Mouse (Mus musculus) retina, postnatal 1 day (tissue): ENCODE measurements around the gene Prkg1.
"Not testable (repeated sequence)": the region's sequence is repeated elsewhere in the genome, so short reads cannot be mapped to it uniquely, and the experiment has no call there.

ENCODE experiments used
- DNase-seq: peaks from one replicate; pipeline ENCODE4 v3.0.0-alpha.2; 2012

Prkg1 gene

DNA sequence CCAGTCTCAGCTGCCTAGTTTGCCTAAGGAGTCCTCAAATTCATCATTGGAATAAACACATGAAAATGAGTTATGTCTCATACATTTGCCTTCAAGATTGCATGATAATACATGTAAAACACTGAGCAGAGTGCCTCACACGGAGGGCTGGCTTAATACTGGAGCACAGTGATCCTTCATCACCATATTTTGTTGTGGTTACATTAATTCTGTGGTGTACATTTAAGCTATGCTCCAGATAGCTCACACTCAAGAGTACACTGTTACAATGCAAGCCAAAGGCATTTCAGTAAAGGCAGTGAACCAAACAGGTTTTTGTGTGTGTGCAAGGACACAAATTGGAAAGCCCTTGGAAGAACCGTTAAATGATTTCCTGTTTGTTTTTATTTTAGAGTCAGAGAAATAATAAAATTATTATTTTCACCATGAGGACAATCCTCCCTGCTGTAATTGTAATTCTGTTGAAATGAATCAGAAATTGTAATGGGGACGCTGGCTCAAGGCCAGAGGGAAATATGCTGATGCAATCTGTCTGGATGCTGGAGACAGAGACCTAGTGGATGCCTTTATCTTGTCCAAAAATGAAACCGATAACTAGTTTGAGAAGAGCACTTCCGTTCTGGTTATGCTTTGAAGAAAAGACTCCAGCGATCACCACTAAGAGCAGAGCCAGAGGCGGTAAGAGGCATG, 484.9 kb downstream of the Prkg1 start:
- DNase-seq = peak; percentile 49

DNA sequence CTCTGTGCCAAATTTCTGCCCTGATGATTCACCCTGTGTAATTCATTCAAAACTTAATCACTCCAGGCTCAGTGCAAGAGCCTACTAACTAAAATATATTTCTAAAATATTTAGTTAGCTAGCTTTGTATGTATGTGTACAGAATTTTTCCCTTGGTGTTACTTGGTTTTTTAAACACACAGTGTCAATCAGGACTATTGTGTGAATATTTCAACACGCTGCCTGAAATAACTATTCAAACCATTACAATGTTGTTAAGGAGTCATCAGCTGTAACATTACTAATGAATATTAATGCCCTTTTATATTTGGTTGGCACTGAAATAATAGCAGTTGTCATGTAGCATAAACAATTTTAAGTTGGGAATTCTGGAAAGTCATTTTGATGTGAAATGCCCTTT, 502.4 kb downstream of the Prkg1 start:
- DNase-seq = no peak

DNA sequence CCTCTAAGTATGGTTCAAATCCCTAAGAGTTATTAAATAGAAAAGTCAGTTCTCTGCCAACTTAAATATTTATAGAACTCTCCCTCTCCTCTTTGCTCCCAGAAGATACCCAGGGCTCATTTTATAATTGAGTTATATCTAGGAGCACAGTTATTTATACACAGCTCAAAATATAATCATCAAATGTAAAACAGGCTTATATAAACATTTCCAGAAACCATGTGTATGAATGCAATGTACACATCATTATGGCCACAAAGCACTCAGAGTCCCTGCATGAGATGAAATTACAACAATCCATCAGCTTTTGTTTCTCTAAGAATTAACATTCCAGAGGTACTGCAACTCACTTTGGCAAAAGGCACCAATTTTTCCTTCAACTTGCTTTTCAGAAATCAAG, 504.3 kb downstream of the Prkg1 start:
- no peak for DNase-seq

DNA sequence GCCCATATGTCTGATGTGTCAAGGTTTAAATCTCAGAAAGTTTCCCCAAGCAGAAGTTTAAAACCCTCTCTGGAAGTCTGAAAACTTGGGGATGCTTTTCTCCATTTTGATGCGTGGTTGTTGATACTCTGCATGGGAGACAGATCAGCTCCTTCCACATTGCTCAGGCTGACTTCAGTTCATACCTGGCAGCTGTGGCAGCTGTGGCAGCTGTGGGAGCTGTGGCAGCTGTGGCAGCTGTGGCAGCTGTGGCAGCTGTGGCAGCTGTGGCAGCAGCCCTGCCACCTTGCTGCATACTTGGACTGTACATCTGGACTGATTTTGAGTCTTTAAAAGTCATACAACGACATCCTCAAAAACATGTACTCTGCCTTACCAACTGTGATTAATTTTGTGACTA, 509.1 kb downstream of the Prkg1 start:
- DNase-seq = no peak

DNA sequence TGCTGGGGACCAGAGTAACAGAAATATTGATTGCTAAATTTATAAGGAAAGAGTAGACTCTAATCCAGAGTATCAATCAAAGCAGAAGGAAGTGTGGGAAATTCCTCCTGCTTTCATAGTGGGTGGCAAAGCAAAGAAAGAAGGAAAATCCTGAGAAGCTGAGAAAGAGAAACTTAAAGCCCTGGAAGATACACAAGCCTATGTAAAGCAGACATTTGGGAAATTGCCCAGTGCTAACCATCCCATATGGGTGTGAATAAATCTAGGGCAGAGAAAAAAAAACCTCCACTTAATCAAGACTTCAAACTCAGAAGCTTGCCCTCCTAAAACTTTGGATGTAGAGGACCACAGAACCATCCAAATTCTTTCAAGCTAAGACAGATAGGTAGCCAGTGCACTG, 532.4 kb downstream of the Prkg1 start:
- no peak for DNase-seq

DNA sequence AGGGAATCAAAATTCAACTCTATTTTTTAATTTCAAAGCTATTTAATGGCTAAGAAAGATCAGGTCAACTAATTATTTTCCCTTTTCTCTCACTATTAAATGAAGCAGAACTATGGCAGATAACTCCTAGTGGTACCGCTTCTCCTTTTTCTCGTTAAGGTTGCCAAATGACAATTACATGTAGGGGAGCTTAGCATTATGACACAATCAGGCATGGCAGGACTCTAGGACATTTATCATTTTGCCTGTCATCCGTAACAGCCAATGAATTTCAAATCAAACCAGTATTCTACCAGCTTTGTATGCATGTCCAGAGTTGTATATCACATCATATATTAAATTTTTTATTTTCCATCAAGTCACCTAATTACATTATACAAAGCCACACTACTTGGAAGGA, 536.4 kb downstream of the Prkg1 start:
- no peak for DNase-seq

DNA sequence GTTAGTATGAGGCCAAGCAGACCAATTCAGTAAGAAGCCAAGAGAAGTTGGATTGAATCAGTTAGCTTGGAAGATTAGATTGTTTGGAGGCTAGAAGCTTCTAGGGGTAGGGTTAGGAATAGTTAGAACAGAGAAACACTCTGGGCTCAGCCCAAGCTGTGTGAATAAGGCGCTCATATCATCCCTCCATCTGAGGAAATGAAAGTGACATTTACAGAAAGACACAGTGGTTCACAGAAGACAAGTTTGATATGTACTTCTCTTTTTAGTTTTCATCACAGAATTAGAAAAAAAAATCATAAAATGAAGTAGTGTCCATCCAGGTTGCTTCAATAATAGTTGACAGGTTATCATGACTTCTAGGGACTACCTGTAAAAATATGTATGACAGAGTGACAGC, 541.4 kb downstream of the Prkg1 start:
- DNase-seq = no peak

DNA sequence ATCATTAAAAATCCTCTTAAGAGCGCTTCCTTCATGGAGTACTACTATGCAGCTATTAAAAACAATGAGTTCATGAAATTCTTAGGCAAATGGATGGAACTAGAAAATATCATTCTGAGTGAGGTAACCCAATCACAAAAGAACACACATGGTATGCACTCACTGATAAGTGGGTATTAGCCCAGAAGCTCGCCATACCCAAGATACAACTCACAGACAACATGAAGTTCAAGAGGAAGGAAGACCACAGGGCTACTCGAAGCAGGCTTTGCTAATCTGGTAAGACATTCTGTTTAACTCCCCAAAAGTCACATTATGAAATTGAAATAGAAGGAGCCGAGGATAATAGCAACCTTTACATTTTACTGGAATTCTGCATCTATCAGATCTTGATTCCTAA, 545.6 kb downstream of the Prkg1 start:
- DNase-seq = not testable (repeated sequence)

DNA sequence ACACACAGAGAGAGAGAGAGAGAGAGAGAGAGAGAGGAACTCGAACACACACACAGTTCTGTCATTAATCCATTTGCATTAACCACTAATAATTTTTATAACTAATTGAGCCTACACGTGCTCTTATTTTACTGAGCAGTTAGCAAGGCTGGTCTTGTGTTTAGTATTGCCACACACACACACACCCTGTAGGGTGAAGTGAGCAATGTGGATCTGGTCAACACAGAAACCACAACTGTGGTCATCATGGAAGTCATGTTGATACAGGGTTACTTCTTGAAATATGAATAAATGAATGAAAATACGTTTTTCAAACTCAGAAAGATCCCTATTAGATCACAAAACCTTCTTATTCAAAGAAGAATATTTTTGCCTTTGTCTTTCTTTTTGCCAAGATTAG, 554.0 kb downstream of the Prkg1 start:
- DNase-seq = no peak

DNA sequence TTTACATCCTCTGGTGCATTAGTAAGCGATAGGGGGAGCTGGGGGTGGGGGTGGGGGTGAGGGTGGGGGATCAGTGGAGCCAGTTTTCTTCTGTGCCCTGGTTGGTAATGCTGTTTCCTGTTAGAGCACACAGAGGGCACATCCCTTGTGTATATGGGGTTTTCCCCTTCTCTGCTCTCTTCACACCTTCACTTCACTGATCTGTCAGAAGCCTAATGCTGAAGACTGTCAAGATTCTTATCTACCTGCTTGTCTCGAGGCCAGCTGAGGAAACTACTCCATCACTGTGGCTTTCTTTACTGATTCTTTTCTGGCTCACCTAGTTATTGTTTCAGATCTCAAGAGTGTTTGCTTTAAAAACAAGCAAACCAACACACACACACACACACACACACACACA, 554.4 kb downstream of the Prkg1 start:
- DNase-seq = no peak

DNA sequence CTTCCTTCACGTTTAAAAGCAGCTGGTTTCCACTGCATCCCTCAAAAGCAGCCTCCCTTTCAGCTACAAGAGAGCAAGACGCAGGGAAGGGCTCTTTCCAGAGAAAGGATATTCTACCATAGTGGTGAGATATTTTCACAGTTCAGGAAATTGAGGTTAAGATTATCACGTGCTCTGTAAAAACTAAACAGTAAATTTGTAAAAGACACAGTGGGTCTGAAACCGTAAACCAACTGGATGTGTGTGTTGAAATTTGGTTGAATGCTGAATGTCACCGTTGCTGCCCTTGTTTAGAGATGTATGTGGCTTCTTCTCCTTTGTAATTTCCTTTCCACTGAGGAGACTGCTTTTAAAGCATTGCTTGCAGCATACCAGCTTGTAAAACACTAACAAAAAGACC, 565.2 kb downstream of the Prkg1 start:
- DNase-seq = no peak

DNA sequence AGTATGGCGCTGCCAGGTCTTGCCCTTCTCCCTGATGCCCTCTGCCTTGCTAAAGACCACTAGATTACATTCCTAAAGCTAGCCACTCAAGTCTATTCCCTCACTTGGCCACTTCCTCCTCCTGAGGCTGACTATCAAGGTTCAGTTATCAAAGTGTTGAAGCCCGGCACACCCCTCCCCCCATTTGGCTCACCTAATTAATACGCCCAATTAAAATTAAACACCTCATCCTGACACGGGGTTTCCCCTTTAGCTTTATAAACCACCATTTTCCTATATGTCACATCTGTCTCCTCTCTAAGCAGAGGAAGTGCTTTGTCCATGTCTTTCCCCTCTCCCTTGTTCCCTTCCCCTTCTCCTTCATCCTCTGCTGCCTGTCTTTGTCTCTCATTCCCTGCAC, 566.4 kb downstream of the Prkg1 start:
- DNase-seq = no peak

DNA sequence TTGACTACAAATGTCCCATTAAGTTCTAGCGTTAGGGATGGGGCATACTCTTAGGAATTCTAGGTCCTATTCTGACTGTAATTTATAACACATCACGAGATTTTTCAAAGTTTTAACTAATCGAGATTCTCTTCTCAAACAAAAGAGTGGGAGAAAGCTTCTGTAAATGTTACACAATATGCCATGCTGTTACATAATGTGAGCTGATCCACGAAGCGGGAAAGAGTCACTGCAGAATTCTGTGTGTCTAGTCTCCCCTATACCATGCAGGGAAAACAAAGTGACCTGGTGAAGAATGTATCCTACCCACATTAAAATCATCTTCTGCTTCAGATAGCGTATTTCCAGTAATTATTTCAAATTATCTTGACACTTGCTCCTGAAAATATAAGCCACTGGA, 567.8 kb downstream of the Prkg1 start:
- DNase-seq = no peak

DNA sequence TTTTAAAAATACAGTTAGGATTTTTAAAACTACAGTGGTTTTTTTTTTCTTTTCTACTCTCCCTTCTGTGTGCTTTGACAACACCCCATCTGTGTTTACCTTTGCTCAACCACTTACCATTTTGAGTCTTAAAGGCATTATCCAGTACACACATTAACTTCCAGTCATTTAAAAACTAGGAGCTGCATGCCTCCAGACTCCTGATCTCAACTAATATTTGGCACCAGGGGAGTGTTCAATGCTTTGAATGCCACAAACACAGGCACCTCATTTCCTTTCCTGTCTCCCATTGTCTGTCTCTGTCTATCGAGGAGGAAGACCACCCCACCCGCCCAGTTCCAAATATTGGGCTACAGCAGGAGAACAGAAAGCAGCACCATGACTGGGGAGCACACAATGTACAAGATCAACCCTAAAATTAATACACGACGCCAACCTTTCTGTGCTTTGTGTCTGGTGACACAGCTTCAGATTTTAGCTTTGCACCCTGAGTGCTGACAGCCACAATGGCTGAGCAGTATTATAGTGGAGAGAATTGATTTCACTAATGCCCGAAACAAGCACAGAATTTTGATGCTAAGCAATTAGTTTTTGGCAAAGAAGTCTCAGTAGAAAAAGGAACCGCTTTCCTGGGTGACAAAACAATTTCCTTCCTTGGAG, 576.1 kb downstream of the Prkg1 start:
- no peak for DNase-seq

DNA sequence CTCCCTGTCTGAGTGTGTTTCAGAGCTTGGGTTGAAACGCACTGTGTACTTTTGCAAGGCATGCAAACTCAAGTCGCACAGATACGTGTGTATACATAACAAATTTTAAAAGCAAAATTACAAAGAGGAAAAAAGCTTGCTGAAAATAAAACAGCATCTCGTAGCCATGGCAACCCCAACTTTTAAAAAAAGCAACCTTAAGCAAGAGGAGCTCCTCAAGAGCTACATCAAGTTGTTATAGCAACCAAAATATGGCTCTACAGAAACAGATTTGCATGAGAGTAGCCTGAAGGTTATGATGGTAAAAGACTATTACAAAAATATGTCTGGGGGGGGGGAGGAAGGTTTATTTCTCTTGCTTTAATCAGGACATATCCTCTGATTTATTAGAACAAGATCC, 584.1 kb downstream of the Prkg1 start:
- DNase-seq = no peak

DNA sequence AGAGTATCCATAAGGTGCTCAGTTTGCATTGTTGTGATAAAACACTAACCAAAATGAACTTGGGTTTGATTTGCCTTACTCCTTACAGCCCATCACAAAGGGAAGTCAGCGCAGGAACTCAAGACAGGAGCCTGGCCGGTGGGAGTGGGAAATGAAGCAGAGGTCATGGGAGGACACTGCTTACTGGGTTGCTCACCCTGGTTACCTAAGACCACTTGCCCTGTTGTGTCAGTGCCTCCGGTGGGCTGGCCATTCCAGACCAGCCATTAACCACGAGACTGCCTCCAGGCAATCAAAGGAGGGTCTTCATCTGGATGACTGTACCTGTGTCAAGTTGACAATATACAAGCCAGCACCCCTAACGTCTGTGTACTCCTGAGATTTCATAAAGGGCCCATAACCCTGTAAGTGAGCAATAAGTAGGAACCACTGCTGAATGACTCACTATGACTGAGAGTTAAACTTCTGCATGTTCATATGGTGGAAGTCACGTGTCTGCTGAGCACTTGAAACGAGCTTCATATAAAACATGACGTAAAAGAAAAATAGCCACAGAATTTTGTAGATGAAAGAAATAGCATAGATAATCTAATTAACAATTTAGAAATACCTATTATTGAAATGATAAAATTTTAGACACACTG, 587.4 kb downstream of the Prkg1 start:
- DNase-seq = no peak

DNA sequence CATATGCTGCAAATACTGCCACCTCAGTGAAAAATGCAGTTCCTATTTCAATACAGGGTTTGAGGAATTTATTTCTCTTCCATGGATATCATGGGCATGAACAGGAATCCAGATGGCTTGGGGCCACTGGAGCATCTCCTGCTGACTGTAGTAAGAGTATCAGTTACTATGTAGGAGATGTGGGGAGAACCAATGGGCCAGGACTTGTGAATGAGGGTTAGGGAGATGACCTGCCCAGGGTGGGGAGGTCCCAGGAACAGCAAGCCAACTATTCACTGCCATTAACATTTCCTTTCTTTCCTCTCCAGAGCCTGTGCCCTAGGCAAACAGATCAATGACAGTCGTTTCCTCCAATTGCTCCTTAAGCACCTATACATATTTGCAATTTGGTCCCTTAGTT, 593.8 kb downstream of the Prkg1 start:
- DNase-seq = no peak

DNA sequence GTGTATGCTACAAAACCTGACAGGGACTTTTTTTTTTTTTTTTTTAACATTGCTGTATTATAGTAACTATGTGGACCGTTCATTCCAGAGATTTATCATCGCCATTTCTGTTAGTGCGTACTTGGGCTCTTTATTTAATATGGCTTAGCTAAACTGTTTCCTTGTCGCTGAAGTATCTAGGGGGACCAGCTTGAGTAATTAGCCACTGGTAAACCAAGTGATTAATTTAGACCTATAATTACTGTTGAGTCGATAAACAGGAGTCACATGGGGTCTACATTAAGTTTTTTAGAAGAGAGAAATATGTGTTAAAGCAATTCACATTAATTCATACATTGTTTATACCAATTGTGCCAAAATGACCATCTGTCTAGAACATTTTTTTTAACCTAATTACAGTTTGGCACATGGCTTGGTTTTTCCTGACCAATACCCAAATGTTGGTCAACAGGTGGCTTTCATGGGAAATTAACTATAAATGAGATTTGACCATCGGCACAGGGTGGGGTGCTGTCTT, 605.8 kb downstream of the Prkg1 start:
- peak; percentile 39 for DNase-seq

DNA sequence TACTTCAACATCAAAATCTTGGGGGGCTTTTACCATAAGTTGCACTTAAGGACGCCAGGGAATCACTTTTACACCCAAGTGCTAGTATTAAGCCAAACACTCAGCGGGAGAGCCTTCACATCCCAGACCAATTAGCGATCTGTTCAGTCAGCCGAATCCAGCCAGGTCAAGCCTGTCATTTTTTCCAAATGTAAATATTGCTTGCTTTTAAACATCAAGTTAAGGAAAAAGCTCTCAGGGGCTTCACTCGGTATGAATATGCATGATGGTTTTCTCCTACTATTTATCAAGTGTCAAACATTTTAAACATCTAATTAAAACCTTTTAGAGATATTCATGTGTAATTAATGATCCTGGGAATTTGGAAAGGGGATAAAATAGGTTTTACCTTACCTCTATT, 611.4 kb downstream of the Prkg1 start:
- peak; percentile 61 for DNase-seq

DNA sequence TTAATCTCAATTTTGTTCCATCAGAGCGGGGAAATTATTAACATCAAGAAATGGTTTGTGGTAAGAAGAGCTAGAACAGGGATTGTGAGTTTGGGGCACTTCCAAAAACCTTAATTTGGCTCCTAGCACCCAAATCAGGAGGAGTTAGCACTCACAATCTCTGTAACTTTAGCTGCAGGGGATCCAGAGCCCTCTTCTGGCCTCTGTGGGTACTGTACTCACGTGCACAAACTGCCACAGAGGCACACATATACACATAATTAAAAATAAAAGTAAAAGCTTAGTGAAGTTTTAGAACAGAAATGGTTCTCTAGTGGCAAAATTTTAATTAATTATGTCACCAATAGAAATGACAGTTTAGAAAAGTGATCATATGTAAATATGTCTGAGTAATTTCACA, 614.9 kb downstream of the Prkg1 start:
- no peak for DNase-seq

DNA sequence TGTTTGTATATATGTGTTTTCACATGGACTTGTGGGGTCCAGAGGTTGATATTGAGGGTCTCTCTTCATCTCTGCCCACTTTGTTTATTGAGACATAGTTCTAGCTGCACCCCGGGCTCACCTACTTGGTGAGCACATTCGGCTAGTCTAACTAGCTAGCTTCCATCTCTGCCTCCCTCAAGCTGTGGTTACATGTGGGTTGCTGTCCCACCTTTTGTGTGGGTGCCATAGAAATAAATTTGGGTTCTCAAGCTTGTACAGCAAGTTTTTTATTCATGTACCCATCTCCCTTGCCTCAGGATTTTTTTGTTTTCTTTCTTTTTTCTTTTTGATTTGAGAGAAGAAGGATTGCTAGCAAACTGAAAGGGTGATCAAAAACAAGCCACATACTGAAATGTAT, 617.4 kb downstream of the Prkg1 start:
- no peak for DNase-seq

DNA sequence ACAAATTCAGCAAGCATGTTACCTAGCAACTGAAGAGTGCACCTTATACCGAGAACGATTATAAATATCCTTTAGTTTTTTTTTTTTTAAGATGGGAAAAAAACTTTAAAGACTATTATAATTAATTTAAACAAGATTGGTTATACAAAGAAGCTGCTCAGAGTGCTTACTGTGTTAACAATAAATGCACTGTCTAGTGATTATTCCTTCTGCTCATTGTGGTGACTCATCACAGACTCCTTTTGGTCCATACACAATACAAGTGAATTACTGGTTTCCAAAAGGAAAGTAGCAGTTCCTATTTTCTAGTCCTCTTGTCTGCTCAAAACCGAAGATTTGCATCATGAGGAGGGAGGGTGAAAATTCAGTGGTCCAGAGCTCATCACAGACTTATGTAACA, 618.7 kb downstream of the Prkg1 start:
- no peak for DNase-seq

DNA sequence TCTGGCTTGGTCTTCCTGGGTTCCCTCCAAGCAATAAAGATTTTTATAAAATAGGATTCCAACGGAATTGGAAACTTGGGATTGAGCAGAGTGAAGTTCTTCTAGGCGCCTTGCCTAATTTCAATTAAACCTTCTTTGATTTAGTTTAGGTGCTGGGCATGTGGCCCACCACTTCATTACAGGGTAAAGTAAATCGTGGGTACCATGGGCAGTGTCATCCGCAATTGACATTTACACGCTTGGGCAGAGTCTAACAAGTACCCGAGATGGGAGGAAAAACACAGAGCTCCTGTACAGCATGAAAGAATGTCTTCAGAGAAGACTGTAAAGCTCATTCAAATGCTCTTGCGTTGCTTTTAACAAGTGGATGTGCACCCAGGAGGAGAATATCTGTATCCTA, 622.9 kb downstream of the Prkg1 start:
- DNase-seq = no peak

DNA sequence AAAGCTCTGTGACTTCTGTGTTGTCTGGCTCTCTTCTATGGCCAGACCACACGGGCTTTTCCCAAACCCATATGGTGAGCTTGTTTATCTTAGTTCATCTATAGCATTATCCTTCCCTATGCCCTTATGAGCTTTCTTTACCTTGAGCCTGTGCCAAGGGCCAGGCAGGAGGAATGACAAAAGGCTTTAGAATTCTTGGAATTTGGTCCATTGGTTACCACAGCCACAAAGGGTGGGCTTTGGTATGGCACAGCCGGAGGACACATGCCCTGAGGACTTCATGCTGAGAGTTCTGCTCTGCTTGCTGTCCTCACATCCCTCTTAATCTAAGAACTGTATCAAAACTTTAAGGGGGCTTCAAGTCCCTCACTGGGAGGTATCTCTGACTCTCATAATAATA, 628.5 kb downstream of the Prkg1 start:
- DNase-seq = no peak
